Mouse (Mus musculus) urinary bladder, postnatal 14 days (tissue): ENCODE measurements around the gene Cdk8.

Experiments used
- DNase-seq: peaks from one replicate; pipeline ENCODE4 v3.0.0; 2021; ENCODE audit warnings: low spot score

The Cdk8 gene

GRCm38 (mm10) chr5:146281241-146281818 lies 50.3 kb downstream of the Cdk8 start:
- DNase-seq = no peak

- no peak for DNase-seq
These were observed 51.0 kb downstream of the Cdk8 start for GRCm38 (mm10) chr5:146281884-146282579.

GRCm38 (mm10) chr5:146283899-146284298 lies 52.9 kb downstream of the Cdk8 start:
- DNase-seq = no peak

GRCm38 (mm10) chr5:146287416-146287815 lies 56.4 kb downstream of the Cdk8 start:
- no peak for DNase-seq

GRCm38 (mm10) chr5:146288048-146288501 lies 57.0 kb downstream of the Cdk8 start:
- no peak for DNase-seq

GRCm38 (mm10) chr5:146289921-146290320 lies 58.9 kb downstream of the Cdk8 start:
- no peak for DNase-seq

- DNase-seq = no peak
These were observed 59.4 kb downstream of the Cdk8 start for GRCm38 (mm10) chr5:146290446-146290845.

GRCm38 (mm10) chr5:146291560-146291959 lies 60.5 kb downstream of the Cdk8 start:
- DNase-seq = no peak

- DNase-seq = no peak
These were observed 62.1 kb downstream of the Cdk8 start for GRCm38 (mm10) chr5:146292896-146293680.

GRCm38 (mm10) chr5:146293919-146294700 lies 63.1 kb downstream of the Cdk8 start:
- no peak for DNase-seq

- DNase-seq = no peak
These were observed 63.8 kb downstream of the Cdk8 start for GRCm38 (mm10) chr5:146294834-146295233.

- no peak for DNase-seq
These were observed 67.9 kb downstream of the Cdk8 start for GRCm38 (mm10) chr5:146298807-146299519.

GRCm38 (mm10) chr5:146299520-146299870 lies 68.5 kb downstream of the Cdk8 start:
- peak; percentile 56 for DNase-seq

- DNase-seq = peak; percentile 62
These were observed 72.4 kb downstream of the Cdk8 start for GRCm38 (mm10) chr5:146303470-146303869.

GRCm38 (mm10) chr5:146307046-146307743 lies 76.2 kb downstream of the Cdk8 start:
- no peak for DNase-seq

GRCm38 (mm10) chr5:146307744-146308096 lies 76.7 kb downstream of the Cdk8 start:
- no peak for DNase-seq

GRCm38 (mm10) chr5:146314538-146314937 lies 83.5 kb downstream of the Cdk8 start:
- no peak for DNase-seq

- no peak for DNase-seq
These were observed 84.4 kb downstream of the Cdk8 start for GRCm38 (mm10) chr5:146315268-146315921.

GRCm38 (mm10) chr5:146316316-146316715 lies 85.3 kb downstream of the Cdk8 start:
- DNase-seq = no peak

- DNase-seq = peak; percentile 43
These were observed 87.0 kb downstream of the Cdk8 start for GRCm38 (mm10) chr5:146318051-146318450.

- no peak for DNase-seq
These were observed 87.4 kb downstream of the Cdk8 start for GRCm38 (mm10) chr5:146318461-146318860.
